Mouse (Mus musculus) CH12.LX (cell line): ENCODE measurements around the gene Gm11037.

Source experiments
- CTCF ChIP-seq, 2 experiments: IDR thresholded peaks in 1 of 2; conservative IDR thresholded peaks in 1 of 2; 2 replicates each; pipeline ENCODE4 v1.5.1; 2011 to 2012; ENCODE audit warnings: low read depth in 2 of 2, low read length in 2 of 2, improper control_type of control experiment in 1 of 2, inconsistent platforms in 1 of 2, mild to moderate bottlenecking in 1 of 2, moderate library complexity in 1 of 2
- E2F4 ChIP-seq: IDR thresholded peaks from 2 replicates; pipeline ENCODE4 v1.6.1; 2011; ENCODE audit warnings: low read depth, low read length, improper control_type of control experiment; ENCODE audit not compliant: insufficient replicate concordance
- ELF1 ChIP-seq: IDR thresholded peaks from 2 replicates; pipeline ENCODE4 v1.6.1; 2014; ENCODE audit warnings: low read depth, mild to moderate bottlenecking, inconsistent platforms, low read length, improper control_type of control experiment
- EP300 ChIP-seq: IDR thresholded peaks from 2 replicates; pipeline ENCODE4 v1.6.1; 2011; ENCODE audit warnings: low read length, improper control_type of control experiment
- GABPA ChIP-seq: IDR thresholded peaks from 2 replicates; pipeline ENCODE4 v1.6.1; 2012; ENCODE audit warnings: low read depth, low read length, improper control_type of control experiment, inconsistent platforms; ENCODE audit not compliant: insufficient replicate concordance
- JUND ChIP-seq: conservative IDR thresholded peaks from 2 replicates; pipeline ENCODE4 v1.6.1; 2011; ENCODE audit warnings: low read depth, low read length, improper control_type of control experiment
- MAFK ChIP-seq: IDR thresholded peaks from 2 replicates; pipeline ENCODE4 v1.6.1; 2011; ENCODE audit warnings: low read length, improper control_type of control experiment; ENCODE audit not compliant: insufficient replicate concordance
- POLR2A ChIP-seq: IDR thresholded peaks from 2 replicates; pipeline ENCODE4 v1.6.1; 2011; ENCODE audit warnings: low read depth, mild to moderate bottlenecking, improper control_type of control experiment, low read length
- SMC3 ChIP-seq: IDR thresholded peaks from 2 replicates; pipeline ENCODE4 v1.6.1; 2011; ENCODE audit warnings: low read depth, low read length, improper control_type of control experiment

- TF ChIP-seq EP300 (no peak), SMC3 (no peak), JUND (no peak), CTCF (conservative IDR thresholded peaks at IDR 0.05 in 1 of 2, IDR thresholded peaks at IDR 0.05 in 1 of 2; ENCODE audit: low read depth in 2 of 2, low read length in 2 of 2) (no peak), POLR2A (no peak), E2F4 (no peak), ELF1 (no peak), MAFK (no peak), GABPA (no peak)
Measured at GRCm38 (mm10) chr2:131132111-131132888, 997 bp upstream of the Gm11037 start.
